Mouse (Mus musculus) C2C12 (cell line): ENCODE results near the gene Prkra. TPM values are rescaled to one million over a fixed set of nuclear protein-coding genes. Genes with fewer than 3 reads are reported as not detected.

Source experiments
- H3K27me3 ChIP-seq: one replicate; pipeline ENCODE4 v1.6.1; 2011; ENCODE audit not compliant: control insufficient read depth, insufficient read depth, insufficient read length
- H3K36me3 ChIP-seq: one replicate; pipeline ENCODE4 v1.6.1; 2011; ENCODE audit not compliant: control insufficient read depth, insufficient read depth
- H3K4me3 ChIP-seq: one replicate; pipeline ENCODE4 v1.5.1; 2011; ENCODE audit warnings: mild to moderate bottlenecking, control low read depth; ENCODE audit not compliant: poor library complexity, insufficient read depth, severe bottlenecking
- H3K79me2 ChIP-seq: one replicate; pipeline ENCODE4 v1.6.1; 2011; ENCODE audit not compliant: control insufficient read depth, insufficient read depth
- H3K79me3 ChIP-seq: one replicate; pipeline ENCODE4 v1.6.1; 2011; ENCODE audit warnings: low read depth, control low read depth
- H3ac ChIP-seq: one replicate; pipeline ENCODE3; 2011; ENCODE audit warnings: low read depth; ENCODE audit not compliant: control insufficient read depth, insufficient read length
- CEBPB ChIP-seq: IDR thresholded peaks from one replicate; pipeline ENCODE4 v1.6.1; 2011; ENCODE audit warnings: low read depth, mild to moderate bottlenecking, control low read depth, moderate library complexity
- CTCF ChIP-seq: IDR thresholded peaks from one replicate; pipeline ENCODE4 v1.5.1; 2011; ENCODE audit not compliant: control insufficient read depth, insufficient read depth, insufficient read length
- FOSL1 ChIP-seq: IDR thresholded peaks from one replicate; pipeline ENCODE4 v1.8.0; 2011; ENCODE audit warnings: mild to moderate bottlenecking, low read length; ENCODE audit not compliant: poor library complexity, insufficient read depth, severe bottlenecking
- MAX ChIP-seq: IDR thresholded peaks from one replicate; pipeline ENCODE4 v1.6.1; 2011; ENCODE audit warnings: mild to moderate bottlenecking, control low read depth
- MYOD1 ChIP-seq: IDR thresholded peaks from one replicate; pipeline ENCODE4 v1.6.1; 2011; ENCODE audit warnings: low read depth; ENCODE audit not compliant: control insufficient read depth, insufficient read length
- MYOG ChIP-seq: IDR thresholded peaks from one replicate; pipeline ENCODE4 v1.6.1; 2011; ENCODE audit not compliant: control insufficient read depth, insufficient read length; ENCODE audit errors: extremely low read depth
- USF1 ChIP-seq: IDR thresholded peaks from one replicate; pipeline ENCODE4 v1.6.1; 2011; ENCODE audit warnings: low read depth, mild to moderate bottlenecking, control low read depth, moderate library complexity
- polyA plus RNA-seq: library from polyadenylated mRNA; unstranded; fragments of >200 nt; fragmentation: generic; extraction: Trizol; gene quantifications from one replicate; pipeline ENCODE4 v1.2.1, GENCODE M21; 2012; ENCODE audit warnings: missing spikeins

Prkra gene
- polyA plus RNA-seq, 1 experiment: 18.2 TPM

DNA sequence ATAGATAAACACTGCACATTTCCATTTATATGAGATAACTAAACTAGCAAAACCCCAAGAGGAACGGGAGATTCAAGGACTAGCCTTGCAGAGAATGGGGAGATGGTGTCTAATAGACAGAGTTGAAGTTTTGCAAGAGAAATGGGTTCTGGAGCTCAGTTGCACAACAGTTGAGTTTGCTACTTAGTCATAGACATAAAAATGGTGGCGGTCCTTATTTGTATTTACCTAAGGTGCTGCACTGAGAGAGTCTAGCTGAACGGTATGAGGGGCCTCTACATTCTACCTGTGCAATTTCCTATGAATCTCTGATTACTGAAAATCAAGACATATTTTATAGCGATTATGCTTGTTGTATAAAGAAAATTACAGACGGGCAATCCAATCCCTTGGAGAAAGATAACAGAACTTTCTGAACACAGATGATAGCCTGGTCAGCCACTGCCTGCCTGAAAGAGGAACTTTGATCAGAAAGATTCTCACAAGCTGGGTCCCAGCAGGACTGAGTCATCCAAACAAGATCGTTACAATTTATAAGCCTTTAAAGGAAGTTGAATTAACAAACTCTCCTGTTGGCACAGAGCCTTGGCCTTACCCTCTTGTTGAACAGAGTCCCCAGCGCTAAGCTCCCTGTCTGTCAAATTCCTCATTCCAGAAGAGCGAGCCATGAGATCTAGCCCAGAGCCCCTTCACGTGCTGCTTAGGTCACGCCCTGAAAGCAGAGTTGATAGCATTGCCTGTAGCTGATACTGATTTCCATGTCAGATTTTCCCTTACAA lies 37.3 kb downstream of the Prkra start:
- Histone ChIP-seq H3K79me2 (no peaks in the 10 kb centered on the region), H3K36me3 (no peaks in the 10 kb centered on the region), H3K79me3 (no peaks in the 10 kb centered on the region), H3ac (no peak overlapping the region), H3K4me3 (no peak overlapping the region), H3K27me3 (no peaks in the 10 kb centered on the region)
- TF ChIP-seq CEBPB (no peak), FOSL1 (no peak), MYOG (no peak), USF1 (peak; percentile 28)

DNA sequence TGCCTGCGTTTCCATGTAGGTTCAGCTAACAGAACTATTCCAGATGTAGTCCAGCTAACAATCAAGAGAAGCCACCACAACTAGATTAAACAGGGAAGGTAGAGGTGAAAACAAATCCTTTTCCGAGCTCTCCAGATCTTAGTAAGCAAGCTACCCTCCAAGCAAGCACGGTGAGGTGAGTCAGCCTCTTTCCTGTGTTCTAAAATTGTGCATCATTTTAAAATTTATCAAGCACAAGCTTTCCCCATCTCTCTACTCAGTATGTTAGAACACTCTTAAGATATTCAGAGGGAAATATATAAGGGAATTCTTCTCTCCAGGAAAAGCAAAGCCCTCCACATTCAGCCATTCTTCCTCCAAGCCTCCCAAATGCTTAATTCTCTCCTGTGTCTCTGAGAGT lies 41.1 kb downstream of the Prkra start:
- Histone ChIP-seq H3K79me3 (no peaks in the 10 kb centered on the region), H3K79me2 (no peaks in the 10 kb centered on the region), H3K36me3 (no peaks in the 10 kb centered on the region), H3K27me3 (no peaks in the 10 kb centered on the region), H3K4me3 (no peak overlapping the region), H3ac (no peak overlapping the region)
- no peak for TF ChIP-seq MAX
- no peak for TF ChIP-seq CTCF
- no peak for TF ChIP-seq USF1

DNA sequence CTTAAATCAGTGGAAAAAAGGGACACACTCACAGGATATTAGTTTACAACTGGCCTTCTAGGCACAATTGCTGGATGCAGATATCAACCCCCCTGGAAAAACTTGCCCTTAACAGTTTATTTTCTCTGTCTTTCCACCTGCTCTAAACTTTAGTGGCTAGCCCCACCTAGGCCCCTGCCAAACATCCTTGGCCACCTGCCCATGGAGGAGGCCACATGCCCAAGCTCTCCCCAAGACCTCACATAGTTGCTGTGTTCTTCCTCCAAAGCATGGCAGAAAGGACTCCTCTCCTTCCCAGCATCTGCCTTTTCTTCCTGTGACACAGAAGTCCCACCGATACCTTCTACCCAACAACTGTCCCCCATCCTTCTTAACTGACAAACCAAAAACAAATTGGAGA lies 45.6 kb downstream of the Prkra start:
- Histone ChIP-seq H3K27me3 (no peaks in the 10 kb centered on the region), H3K79me3 (no peaks in the 10 kb centered on the region), H3K79me2 (no peaks in the 10 kb centered on the region), H3K36me3 (no peaks in the 10 kb centered on the region), H3K4me3 (no peak overlapping the region), H3ac (no peak overlapping the region)
- TF ChIP-seq FOSL1 (no peak), CTCF (no peak)

DNA sequence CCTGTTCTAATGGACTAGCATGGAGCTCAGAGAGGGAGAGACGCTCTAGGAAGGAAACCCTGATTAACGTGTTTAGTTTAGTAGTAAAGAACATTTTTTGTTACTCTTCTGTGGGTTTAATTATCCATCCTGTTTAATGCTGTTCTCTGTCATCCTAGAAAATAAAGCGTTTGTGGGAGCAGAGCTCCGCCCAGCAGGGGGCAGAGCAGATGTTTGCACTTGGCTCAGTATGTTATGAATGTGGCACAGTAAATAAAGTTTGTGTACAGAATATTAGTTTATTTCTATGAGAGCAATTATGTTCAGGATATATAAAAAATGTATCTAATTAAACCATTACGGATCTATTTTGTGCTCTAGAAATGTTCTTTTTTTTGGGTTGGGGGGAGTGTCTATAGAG lies 48.6 kb downstream of the Prkra start:
- H3K4me3 ChIP-seq: no peak overlapping the region
- H3K79me3 ChIP-seq: no peaks in the 10 kb centered on the region
- no peaks in the 10 kb centered on the region for H3K79me2 ChIP-seq
- TF ChIP-seq CEBPB: no peak
- TF ChIP-seq MYOG: no peak
- no peak for TF ChIP-seq FOSL1
- TF ChIP-seq CTCF: no peak
- no peak for TF ChIP-seq MYOD1
- no peak for TF ChIP-seq MAX
- no peak for TF ChIP-seq USF1
- no peak overlapping the region for H3ac ChIP-seq
- H3K27me3 ChIP-seq: no peaks in the 10 kb centered on the region
- H3K36me3 ChIP-seq: no peaks in the 10 kb centered on the region

DNA sequence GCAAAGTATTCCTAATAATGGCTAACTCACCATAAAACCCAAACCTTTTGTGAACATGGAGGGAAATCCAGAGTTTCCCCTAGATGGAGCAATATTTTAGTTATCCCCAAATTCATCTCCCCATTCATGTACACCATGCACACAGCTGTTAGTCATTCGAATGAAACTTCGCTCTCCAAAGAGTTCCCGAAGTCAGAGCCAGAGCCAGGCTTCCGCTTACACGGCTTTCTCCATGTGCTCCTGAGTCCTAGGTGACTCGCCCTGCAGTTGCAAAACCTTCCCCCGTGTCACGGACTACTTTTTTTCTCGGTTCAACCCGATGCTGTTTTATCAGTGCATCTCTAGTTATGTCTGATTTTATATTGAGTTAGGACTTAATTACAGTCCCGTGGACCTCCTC lies 50.3 kb downstream of the Prkra start:
- Histone ChIP-seq H3K79me2 (no peaks in the 10 kb centered on the region), H3K27me3 (no peaks in the 10 kb centered on the region), H3K36me3 (no peaks in the 10 kb centered on the region), H3ac (no peak overlapping the region), H3K4me3 (no peak overlapping the region), H3K79me3 (no peaks in the 10 kb centered on the region)
- TF ChIP-seq CTCF: no peak
- TF ChIP-seq CEBPB: no peak

DNA sequence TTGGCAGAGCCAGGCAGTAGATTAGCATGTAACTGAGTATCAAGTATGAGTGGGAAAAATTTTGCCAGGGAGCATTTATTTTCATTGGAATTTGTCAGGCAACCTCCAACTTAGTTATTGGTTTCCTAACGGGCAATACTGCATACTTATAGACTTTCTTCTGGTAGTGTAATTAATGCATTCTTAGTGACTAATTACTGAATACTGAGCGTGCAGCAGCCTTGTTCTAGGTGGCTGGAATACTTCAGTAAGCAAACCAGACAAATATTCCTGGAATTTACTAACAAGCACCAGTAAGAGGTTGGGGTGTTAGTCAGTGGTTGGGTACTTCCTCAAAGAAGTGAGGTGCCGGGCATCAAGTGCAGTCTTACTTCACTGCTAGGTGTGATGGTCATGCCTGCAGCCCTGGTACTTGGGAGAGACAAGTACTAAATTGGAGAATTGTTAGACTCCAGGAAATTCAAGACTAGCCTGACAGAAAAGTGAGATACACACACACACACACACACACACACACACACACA lies 55.4 kb downstream of the Prkra start:
- no peak overlapping the region for H3ac ChIP-seq
- TF ChIP-seq MAX (no peak), CEBPB (no peak), FOSL1 (no peak), MYOG (no peak), USF1 (no peak), CTCF (no peak), MYOD1 (no peak)
- H3K79me2 ChIP-seq: no peaks in the 10 kb centered on the region
- no peaks in the 10 kb centered on the region for H3K36me3 ChIP-seq
- H3K4me3 ChIP-seq: no peak overlapping the region
- H3K79me3 ChIP-seq: no peaks in the 10 kb centered on the region
- no peaks in the 10 kb centered on the region for H3K27me3 ChIP-seq

DNA sequence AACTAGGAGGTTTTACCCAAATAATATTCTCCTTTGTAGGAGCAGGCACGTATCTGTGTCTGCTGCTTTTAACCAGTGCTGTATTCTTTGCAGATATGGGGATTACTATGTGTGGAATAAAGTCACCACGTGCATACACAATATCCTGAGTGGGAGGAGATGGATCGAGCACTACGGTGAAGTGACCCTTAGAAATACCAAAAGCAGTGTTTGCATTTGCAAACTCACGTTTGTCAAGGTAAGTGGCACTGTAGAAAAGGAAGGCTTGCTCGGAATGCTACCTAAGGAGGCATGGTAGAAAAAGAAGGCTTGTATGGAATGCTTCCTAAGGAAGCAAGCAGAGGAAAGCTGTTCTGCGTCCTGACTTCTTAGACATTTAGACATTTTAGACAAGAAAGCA lies 57.6 kb downstream of the Prkra start:
- TF ChIP-seq FOSL1 (no peak), USF1 (no peak), CTCF (no peak), MYOD1 (no peak), MYOG (no peak), MAX (no peak), CEBPB (no peak)
- Histone ChIP-seq H3K27me3 (no peaks in the 10 kb centered on the region), H3ac (no peak overlapping the region), H3K4me3 (no peak overlapping the region), H3K36me3 (no peaks in the 10 kb centered on the region), H3K79me3 (no peaks in the 10 kb centered on the region), H3K79me2 (no peaks in the 10 kb centered on the region)
